ENCODE assay signal across 8 mouse cellular contexts in genomic region chr4:56685123-56685522, GRCm38 (mm10). TPM values are rescaled to one million over a fixed set of nuclear protein-coding genes. Genes with fewer than 3 reads are reported as not detected.
DNase-seq lines count a peak whose midpoint lies in the region; ATAC-seq and TF ChIP-seq lines count a peak whose summit lies in the region.

No protein-coding gene starts in this region.

- no peak overlapping the region for H3K4me3 ChIP-seq in left cerebral cortex, adult 2 months
- peak overlapping the region; percentile 29 for H3K4me3 ChIP-seq in midbrain, embryonic 10.5 days

- H3K9me3 ChIP-seq in midbrain, embryonic 10.5 days (replicated peaks): no peaks in the 10 kb centered on the region

- peak; percentile 90 for TF ChIP-seq CTCF in left cerebral cortex, adult 2 months (IDR thresholded peaks at IDR 0.05)

- H3K27ac ChIP-seq in left cerebral cortex, adult 2 months: no peak overlapping the region
- H3K27ac ChIP-seq in midbrain, embryonic 10.5 days (replicated peaks): no peak overlapping the region; the same call in 1 of the 2 replicates

- peak; percentile 83 for DNase-seq in gastrocnemius, postnatal 10 days
- DNase-seq in hindlimb bud, embryonic 11.5 days (ENCODE audit: extremely low spot score, low read depth, low spot score): peak; percentile 71
- DNase-seq in left cerebral cortex, adult 2 months (ENCODE audit: extremely low spot score in 1 of 2, low spot score in 2 of 2): peak; percentile 81 to 86
- DNase-seq in midbrain, embryonic 10.5 days (ENCODE audit: low spot score): peak; percentile 84
- DNase-seq in right cerebral cortex, postnatal 36 days (ENCODE audit: low spot score in 2 of 2): peak; percentile 67 to 69
- peak; percentile 80 to 89 for DNase-seq in urinary bladder, postnatal 4 days (ENCODE audit: low spot score in 2 of 2)

- ATAC-seq in activated CD4-positive, CD25-positive, alpha-beta regulatory T cell, adult 4 months: peak; percentile 71
- ATAC-seq in common myeloid progenitor, adult 5-6 weeks (replicated peaks; ENCODE audit: low read depth, poor library complexity, severe bottlenecking): peak; percentile 98

- WGBS in midbrain, embryonic 10.5 days: 11% methylated on average over 9 of the region's 9 CpGs

- intact Hi-C loops in left cerebral cortex, adult 2 months (cut with DNase I): loop anchor here (2.0 to 10.0 kb wide), 4 partner anchors 192 to 1170 kb away; no protein-coding TSS in a partner anchor

- H3K36me3 ChIP-seq in midbrain, embryonic 10.5 days: no peaks in the 10 kb centered on the region

- H3K4me1 ChIP-seq in midbrain, embryonic 10.5 days: peaks cover 7% of the 10 kb centered on the region

- H3K27me3 ChIP-seq in midbrain, embryonic 10.5 days (ENCODE audit: low read depth, poor library complexity, severe bottlenecking): peaks cover 3% of the 10 kb centered on the region; the same call in 1 of the 2 replicates

RNA-seq across cellular contexts. Expression of gene Gm26657, which starts 54.7 kb away (rescaled TPM):
- polyA plus RNA-seq in activated CD4-positive, CD25-positive, alpha-beta regulatory T cell, adult 4 months (2017; shearing (Covaris generic)): not detected
- not detected in 2 replicates for total RNA-seq in common myeloid progenitor, adult 5-6 weeks (2017)
- total RNA-seq in gastrocnemius, postnatal 10 days (2021): not detected
- not detected for total RNA-seq in left cerebral cortex, adult 2 months (2021)
- polyA plus RNA-seq in midbrain, embryonic 10.5 days (2016; fragmentation: Nextera tagmentation; extraction: Ambion mirVana): not detected in 2 replicates

RNA-seq across cellular contexts. Expression of gene Actl7b, which starts 56.1 kb away (rescaled TPM):
- polyA plus RNA-seq in activated CD4-positive, CD25-positive, alpha-beta regulatory T cell, adult 4 months (2017; shearing (Covaris generic)): not detected
- total RNA-seq in common myeloid progenitor, adult 5-6 weeks (2017): not detected in 2 replicates
- not detected for total RNA-seq in gastrocnemius, postnatal 10 days (2021)
- total RNA-seq in left cerebral cortex, adult 2 months (2021): not detected
- polyA plus RNA-seq in midbrain, embryonic 10.5 days (2016; fragmentation: Nextera tagmentation; extraction: Ambion mirVana): not detected in 2 replicates

RNA-seq across cellular contexts. Expression of gene Actl7a, which starts 58.1 kb away (rescaled TPM):
- polyA plus RNA-seq in activated CD4-positive, CD25-positive, alpha-beta regulatory T cell, adult 4 months (2017; shearing (Covaris generic)): not detected
- total RNA-seq in common myeloid progenitor, adult 5-6 weeks (2017): not detected in 2 replicates
- not detected for total RNA-seq in gastrocnemius, postnatal 10 days (2021)
- total RNA-seq in left cerebral cortex, adult 2 months (2021): not detected
- polyA plus RNA-seq in midbrain, embryonic 10.5 days (2016; fragmentation: Nextera tagmentation; extraction: Ambion mirVana): not detected in 2 replicates
